Mouse (Mus musculus) MEL (cell line): Measurements from ENCODE around the gene Dab2. TPM values are rescaled to one million over a fixed set of nuclear protein-coding genes. Genes with fewer than 3 reads are reported as not detected.

ENCODE experiments used
- DNase-seq: peaks from one replicate; pipeline ENCODE4 v3.0.0; 2011; ENCODE audit warnings: low read depth, low spot score
- H3K27ac ChIP-seq: 2 replicates; pipeline ENCODE4 v1.5.1; 2012; ENCODE audit warnings: low read depth, mild to moderate bottlenecking, control low read depth, low read length, moderate library complexity; ENCODE audit not compliant: control insufficient read depth
- H3K27me3 ChIP-seq, 2 experiments: fragments of 150-350 bp in 1 of 2; sonication (generic) in 1 of 2; 2 replicates each; pipeline ENCODE4 v1.6.1; 2012; ENCODE audit warnings: low read length in 2 of 2, mild to moderate bottlenecking in 2 of 2, improper control_type of control experiment in 1 of 2, moderate library complexity in 1 of 2; ENCODE audit not compliant: insufficient read depth in 2 of 2, control insufficient read depth in 1 of 2
- H3K36me3 ChIP-seq, 2 experiments: 2 replicates each; pipeline ENCODE4 v1.6.1; 2012 to 2014; ENCODE audit warnings: low read length in 2 of 2, improper control_type of control experiment in 1 of 2, inconsistent platforms in 1 of 2, mild to moderate bottlenecking in 1 of 2; ENCODE audit not compliant: insufficient read depth in 2 of 2, control insufficient read depth in 1 of 2
- H3K4me1 ChIP-seq, 2 experiments: fragments of 150-350 bp in 1 of 2; sonication (generic) in 1 of 2; 2 replicates each; pipeline ENCODE4 v1.6.1; 2012; ENCODE audit warnings: low read length in 2 of 2, improper control_type of control experiment in 1 of 2, mild to moderate bottlenecking in 1 of 2; ENCODE audit not compliant: insufficient read depth in 2 of 2, control insufficient read depth in 1 of 2
- H3K4me3 ChIP-seq, 2 experiments: fragments of 150-350 bp in 1 of 2; sonication (generic) in 1 of 2; 2 replicates each; pipeline ENCODE4 v1.5.1; 2012; ENCODE audit warnings: low read depth in 2 of 2, low read length in 2 of 2, mild to moderate bottlenecking in 2 of 2, moderate library complexity in 2 of 2, control low read depth in 1 of 2, improper control_type of control experiment in 1 of 2; ENCODE audit not compliant: control insufficient read depth in 1 of 2, insufficient read depth in 1 of 2
- H3K79me2 ChIP-seq: 2 replicates; pipeline ENCODE4 v1.6.1; 2012; ENCODE audit warnings: mild to moderate bottlenecking, low read length, moderate library complexity; ENCODE audit not compliant: control insufficient read depth, poor library complexity, insufficient read depth
- H3K9ac ChIP-seq: 2 replicates; pipeline ENCODE4 v1.6.1; 2012; ENCODE audit warnings: low read depth, mild to moderate bottlenecking, control low read depth, low read length, moderate library complexity; ENCODE audit not compliant: control insufficient read depth, poor library complexity, severe bottlenecking
- H3K9me3 ChIP-seq: fragments of 150-350 bp; sonication (generic); replicated peaks from 2 replicates; pipeline ENCODE4 v1.6.1; 2012; ENCODE audit warnings: mild to moderate bottlenecking, low read length, improper control_type of control experiment, moderate library complexity; ENCODE audit not compliant: insufficient read depth
- CHD2 ChIP-seq: IDR thresholded peaks from 2 replicates; pipeline ENCODE4 v1.6.1; 2011; ENCODE audit warnings: low read length, improper control_type of control experiment
- JUND ChIP-seq: IDR thresholded peaks from 2 replicates; pipeline ENCODE4 v1.6.1; 2011; ENCODE audit warnings: low read depth, mild to moderate bottlenecking, improper control_type of control experiment, low read length
- MXI1 ChIP-seq: IDR thresholded peaks from 2 replicates; pipeline ENCODE4 v1.6.1; 2011; ENCODE audit warnings: mild to moderate bottlenecking, low read depth, low read length, improper control_type of control experiment
- NELFE ChIP-seq: IDR thresholded peaks from 2 replicates; pipeline ENCODE4 v1.6.1; 2011; ENCODE audit warnings: low read depth, low read length, improper control_type of control experiment
- POLR2AphosphoS2 ChIP-seq: IDR thresholded peaks from 2 replicates; pipeline ENCODE4 v1.6.1; 2011; ENCODE audit warnings: low read length, improper control_type of control experiment
- POLR2AphosphoS5 ChIP-seq: IDR thresholded peaks from 2 replicates; pipeline ENCODE4 v1.6.1; 2012; ENCODE audit warnings: low read depth, borderline replicate concordance, mild to moderate bottlenecking, inconsistent platforms, low read length, moderate library complexity, mixed read lengths
- TBP ChIP-seq: IDR thresholded peaks from 2 replicates; pipeline ENCODE4 v1.8.0; 2011; ENCODE audit warnings: low read depth, low read length, improper control_type of control experiment
- ZNF384 ChIP-seq: IDR thresholded peaks from 2 replicates; pipeline ENCODE4 v1.6.1; 2012; ENCODE audit warnings: low read depth, mild to moderate bottlenecking, inconsistent platforms, low read length, improper control_type of control experiment
- polyA plus RNA-seq, 2 experiments: library from polyadenylated mRNA; stranded (reverse) in 1 of 2; unstranded in 1 of 2; fragments of >175 nt in 1 of 2; fragments of >200 nt in 1 of 2; gene quantifications; 2 replicates each; pipeline versions ENCODE4 v1.2.1 to v1.2.4; 2012; ENCODE audit warnings: low replicate concordance in 2 of 2, low read depth in 1 of 2; ENCODE audit not compliant: insufficient read length in 2 of 2, insufficient read depth in 1 of 2, missing spikeins in 1 of 2
- total RNA-seq: library from RNA; depleted of rRNA; stranded (reverse); fragments of 300-350 nt; gene quantifications from 2 replicates; pipeline ENCODE4 v1.2.3, GENCODE M21; 2012; rRNA removed

The Dab2 gene
- total and polyA plus RNA-seq, 3 experiments, result not detected

DNA sequence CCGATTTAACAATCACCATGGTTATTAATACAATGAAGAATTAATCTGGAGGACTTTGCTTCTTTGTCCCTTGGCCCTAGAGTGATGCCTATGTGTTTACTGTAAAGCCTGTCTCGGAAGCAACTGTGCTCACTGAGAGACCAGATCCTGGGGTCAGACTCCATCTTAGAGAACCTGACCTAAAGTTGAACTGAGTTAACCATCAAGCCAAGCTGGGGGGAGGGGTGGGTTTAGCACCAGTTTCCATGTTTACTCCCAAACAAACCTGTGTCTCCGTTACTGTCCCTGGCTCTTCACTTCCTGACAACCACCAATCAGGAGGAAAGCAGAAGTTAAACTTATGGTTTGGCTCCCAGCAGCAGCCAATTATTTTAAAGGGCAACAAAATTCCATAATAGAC, 184.0 kb downstream of the Dab2 start:
- Histone ChIP-seq H3K27me3 (no peaks in the 10 kb centered on the region; a peak in 1 of 4 replicates), H3K27ac (no peak overlapping the region), H3K79me2 (no peaks in the 10 kb centered on the region), H3K4me3 (no peak overlapping the region), H3K9me3 (no peaks in the 10 kb centered on the region), H3K36me3 (no peaks in the 10 kb centered on the region), H3K9ac (no peak overlapping the region), H3K4me1 (no peaks in the 10 kb centered on the region)
- TF ChIP-seq MXI1, result no peak
- no peak for TF ChIP-seq CHD2
- TF ChIP-seq JUND, result no peak
- no peak for TF ChIP-seq POLR2AphosphoS2
- TF ChIP-seq TBP, result no peak
- no peak for TF ChIP-seq ZNF384
- no peak for TF ChIP-seq POLR2AphosphoS5
- TF ChIP-seq NELFE, result no peak
- DNase-seq, result no peak

Other genes starting within 250 kb of the Dab2 start
- not detected in 2 replicates for gene C9, start 145.5 kb downstream of the Dab2 start, total RNA-seq
- gene C9, start 145.5 kb downstream of the Dab2 start, polyA plus RNA-seq, result not detected
- 196 and 208 TPM in 2 replicates for gene Fyb, start 223.1 kb downstream of the Dab2 start, total RNA-seq
- 100 to 1,000 TPM in 1 of 2 experiments, not detected in 1; 175 TPM for gene Fyb, start 223.1 kb downstream of the Dab2 start, polyA plus RNA-seq